Mouse (Mus musculus): ENCODE measurements around the gene Pigx. TPM values are rescaled to one million over a fixed set of nuclear protein-coding genes. Genes with fewer than 3 reads are reported as not detected.
A peak's percentile ranks its signal among the peaks of the same experiment; 100 is the strongest.

Pigx gene
- 60.1 and 64.3 TPM in 2 replicates for polyA plus RNA-seq (2015; fragmentation: Nextera tagmentation; extraction: Ambion mirVana)

- peak; percentile 95 for ATAC-seq (replicated peaks; ENCODE audit: insufficient number of reproducible peaks, insufficient read depth, low FRiP score, low read depth)
- no peaks in the 10 kb centered on the region for H3K27me3 ChIP-seq
- H3K4me1 ChIP-seq (replicated peaks) = peaks cover 15% of the 10 kb centered on the region
- under 1% methylated on average over 34 of the region's 34 CpGs for WGBS
- no peaks in the 10 kb centered on the region for H3K9me3 ChIP-seq (replicated peaks)
- H3K4me2 ChIP-seq = peak within 1 kb of the TSS; percentile 76
- H3K27ac ChIP-seq = peak within 1 kb of the TSS; percentile 85
- H3K36me3 ChIP-seq = peaks cover 12% of the 10 kb centered on the region
- H3K4me3 ChIP-seq = peak within 1 kb of the TSS; percentile 74
- peak within 1 kb of the TSS; percentile 78 for H3K9ac ChIP-seq
These were observed at the start of gene Pigx, which contains the start of gene Cep19 for GRCm38 (mm10) chr16:32099638-32100150. Gene Pigx (minus strand): TSS chr16:32099740. Gene Cep19 (plus strand): TSS chr16:32099800.

GRCm38 (mm10) chr16:32147589-32148207 lies 48.2 kb upstream of the Pigx start:
- Histone ChIP-seq H3K27me3 (no peaks in the 10 kb centered on the region), H3K36me3 (0 out of 2 replicates have a peak, but pooled peaks cover 4% of the 10 kb centered on the region), H3K4me3 (0 out of 2 replicates have a peak overlapping the region, but pooled peaks have one; percentile 5), H3K4me1 (replicated peaks) (no peaks in the 10 kb centered on the region), H3K9ac (no peak overlapping the region), H3K27ac (no peak overlapping the region), H3K4me2 (peak overlapping the region; percentile 36; the same call in 1 of the 2 replicates), H3K9me3 (replicated peaks) (0 out of 2 replicates have a peak, but pooled peaks cover 4% of the 10 kb centered on the region)
- no peak for ATAC-seq (replicated peaks; ENCODE audit: insufficient number of reproducible peaks, insufficient read depth, low FRiP score, low read depth)
- WGBS = 54% methylated on average over 12 of the region's 13 CpGs

DNA sequence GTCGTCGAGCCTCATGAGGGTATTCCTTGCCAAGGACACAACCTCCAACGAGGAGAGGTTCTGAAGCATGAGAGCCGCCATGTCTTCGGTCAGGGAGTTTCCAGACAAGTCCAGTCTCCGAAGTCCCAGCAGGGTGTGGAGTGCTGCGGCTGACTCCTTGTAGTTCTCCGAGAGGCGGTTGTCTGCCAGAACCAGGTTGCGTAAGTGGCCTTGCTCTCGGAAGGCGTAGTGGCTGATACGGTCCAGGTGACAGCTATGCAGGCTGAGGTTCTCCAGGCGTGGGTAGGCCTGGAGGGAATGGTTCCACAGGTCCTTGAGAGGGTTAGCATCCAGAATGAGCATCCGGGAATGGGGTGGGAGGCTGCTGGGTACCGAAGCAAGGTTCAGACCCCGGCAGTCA lies 45.1 kb upstream of the Pigx start:
- no peak overlapping the region for H3K9ac ChIP-seq
- no peaks in the 10 kb centered on the region for H3K4me1 ChIP-seq (replicated peaks)
- 0 out of 2 replicates have a peak, but pooled peaks cover 4% of the 10 kb centered on the region for H3K9me3 ChIP-seq (replicated peaks)
- H3K4me3 ChIP-seq = no peak overlapping the region
- H3K4me2 ChIP-seq = no peak overlapping the region
- 0 out of 2 replicates have a peak, but pooled peaks cover 4% of the 10 kb centered on the region for H3K36me3 ChIP-seq
- ATAC-seq (replicated peaks; ENCODE audit: insufficient number of reproducible peaks, insufficient read depth, low FRiP score, low read depth) = no peak
- H3K27me3 ChIP-seq = peaks cover 4% of the 10 kb centered on the region; the same call in 1 of the 2 replicates
- 90% methylated on average over 17 of the region's 17 CpGs for WGBS
- no peak overlapping the region for H3K27ac ChIP-seq

GRCm38 (mm10) chr16:32143766-32144165 lies 44.2 kb upstream of the Pigx start:
- H3K4me3 ChIP-seq = no peak overlapping the region
- 93% methylated on average over 15 of the region's 15 CpGs for WGBS
- 0 out of 2 replicates have a peak, but pooled peaks cover 4% of the 10 kb centered on the region for H3K9me3 ChIP-seq (replicated peaks)
- H3K27me3 ChIP-seq = peaks cover 4% of the 10 kb centered on the region; the same call in 1 of the 2 replicates
- no peak overlapping the region for H3K9ac ChIP-seq
- no peaks in the 10 kb centered on the region for H3K4me1 ChIP-seq (replicated peaks)
- 0 out of 2 replicates have a peak, but pooled peaks cover 4% of the 10 kb centered on the region for H3K36me3 ChIP-seq
- no peak overlapping the region for H3K27ac ChIP-seq
- H3K4me2 ChIP-seq = no peak overlapping the region
- no peak for ATAC-seq (replicated peaks; ENCODE audit: insufficient number of reproducible peaks, insufficient read depth, low FRiP score, low read depth)

DNA sequence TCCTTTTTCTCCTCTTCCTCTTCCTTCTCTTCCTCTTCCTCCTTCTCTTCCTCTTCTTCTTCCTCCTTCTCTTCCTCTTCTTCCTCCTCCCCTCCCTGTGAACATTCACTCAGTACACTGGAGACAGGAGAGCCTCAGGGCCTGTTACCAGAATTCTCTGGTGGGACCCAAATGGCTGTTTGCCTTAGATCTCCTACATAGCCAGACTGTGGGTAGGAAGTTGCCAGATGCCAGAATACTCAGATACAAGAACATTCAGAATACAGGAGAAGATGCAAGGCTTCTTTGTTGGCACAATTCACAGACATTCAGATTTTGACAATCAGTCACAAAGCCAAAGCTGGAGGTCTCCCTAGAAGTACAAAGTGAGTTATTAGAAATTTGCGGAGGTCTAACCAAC lies 39.4 kb upstream of the Pigx start:
- Histone ChIP-seq H3K9me3 (replicated peaks) (0 out of 2 replicates have a peak, but pooled peaks cover 4% of the 10 kb centered on the region), H3K36me3 (0 out of 2 replicates have a peak, but pooled peaks cover 4% of the 10 kb centered on the region), H3K27me3 (peaks cover 4% of the 10 kb centered on the region; the same call in 1 of the 2 replicates), H3K4me3 (no peak overlapping the region), H3K27ac (no peak overlapping the region), H3K4me2 (no peak overlapping the region), H3K9ac (no peak overlapping the region), H3K4me1 (replicated peaks) (no peaks in the 10 kb centered on the region)
- ATAC-seq (replicated peaks; ENCODE audit: insufficient number of reproducible peaks, insufficient read depth, low FRiP score, low read depth) = no peak
- 92% methylated on average over 1 of the region's 1 CpGs for WGBS

- no peaks in the 10 kb centered on the region for H3K9me3 ChIP-seq (replicated peaks)
- no peak for ATAC-seq (replicated peaks; ENCODE audit: insufficient number of reproducible peaks, insufficient read depth, low FRiP score, low read depth)
- no peaks in the 10 kb centered on the region for H3K4me1 ChIP-seq (replicated peaks)
- no peak overlapping the region for H3K27ac ChIP-seq
- WGBS = 80% methylated on average over 7 of the region's 7 CpGs
- H3K9ac ChIP-seq = no peak overlapping the region
- H3K27me3 ChIP-seq = peaks cover 4% of the 10 kb centered on the region; the same call in 1 of the 2 replicates
- H3K4me3 ChIP-seq = no peak overlapping the region
- H3K36me3 ChIP-seq = no peaks in the 10 kb centered on the region
- no peak overlapping the region for H3K4me2 ChIP-seq
These were observed 36.4 kb upstream of the Pigx start for GRCm38 (mm10) chr16:32135842-32136357.

DNA sequence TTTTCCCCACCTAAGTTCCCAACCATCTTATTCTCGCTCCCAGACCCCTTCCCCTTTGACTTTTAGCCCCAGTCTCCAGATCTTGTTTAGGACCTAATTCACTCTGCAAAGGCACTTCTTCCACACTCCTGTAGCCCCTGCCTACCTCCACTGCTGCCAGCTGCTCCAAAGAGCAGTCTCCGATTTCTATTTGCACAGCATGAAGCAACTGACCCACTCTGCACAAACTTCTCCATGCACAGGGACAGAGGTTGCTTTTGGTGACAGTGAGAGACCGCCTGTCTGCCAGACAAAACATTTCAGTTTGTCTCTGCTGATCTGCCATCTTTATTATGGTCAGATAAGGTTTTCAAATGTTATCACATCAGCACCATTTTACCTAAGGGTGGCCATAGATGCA lies 33.6 kb upstream of the Pigx start:
- no peak overlapping the region for H3K27ac ChIP-seq

DNA sequence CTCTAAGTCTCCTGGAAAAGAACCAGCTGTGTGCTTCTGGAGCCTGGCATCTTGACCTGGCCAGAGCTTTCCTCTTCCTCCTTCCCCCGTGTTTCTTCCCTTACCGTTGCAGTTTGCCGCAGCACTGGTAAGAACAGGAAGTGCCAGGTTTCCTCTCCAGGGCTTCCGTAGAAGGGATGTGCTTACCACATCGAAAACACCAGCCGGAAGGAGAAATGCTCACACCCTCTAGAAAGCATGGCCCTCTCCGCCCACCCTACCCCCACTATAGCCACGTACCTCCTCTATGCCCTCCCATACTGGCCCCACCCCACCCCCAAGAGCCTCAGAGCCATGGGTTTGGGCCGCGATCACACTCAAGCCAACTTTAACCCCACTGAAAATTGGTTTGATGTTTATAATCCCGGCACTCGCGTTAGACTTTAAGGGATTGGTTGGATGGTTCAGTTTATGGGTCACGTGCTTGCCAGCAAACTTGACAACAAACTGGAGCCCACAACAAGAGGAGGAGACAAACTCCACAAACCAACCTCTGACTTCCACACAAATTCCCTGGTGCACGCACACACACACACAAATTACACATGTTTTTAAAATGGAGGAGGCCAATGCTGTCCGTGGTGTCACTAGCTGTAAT lies 30.8 kb upstream of the Pigx start:
- H3K27me3 ChIP-seq = no peaks in the 10 kb centered on the region
- no peaks in the 10 kb centered on the region for H3K4me1 ChIP-seq (replicated peaks)
- peak overlapping the region; percentile 38; the same call in 1 of the 2 replicates for H3K9ac ChIP-seq
- ATAC-seq (replicated peaks; ENCODE audit: insufficient number of reproducible peaks, insufficient read depth, low FRiP score, low read depth) = 0 out of 2 replicates have a peak, but pooled peaks have one; percentile 43
- WGBS = 56% methylated on average over 16 of the region's 16 CpGs
- peak overlapping the region; percentile 52 for H3K27ac ChIP-seq
- no peaks in the 10 kb centered on the region for H3K36me3 ChIP-seq
- H3K9me3 ChIP-seq (replicated peaks) = no peaks in the 10 kb centered on the region
- H3K4me3 ChIP-seq = peak overlapping the region; percentile 38
- H3K4me2 ChIP-seq = peak overlapping the region; percentile 57

More for the DNA sequence above, 33.6 kb upstream of the Pigx start:
- Histone ChIP-seq H3K4me2 (no peak overlapping the region), H3K9me3 (replicated peaks) (no peaks in the 10 kb centered on the region), H3K36me3 (no peaks in the 10 kb centered on the region), H3K9ac (no peak overlapping the region), H3K4me1 (replicated peaks) (no peaks in the 10 kb centered on the region), H3K27me3 (no peaks in the 10 kb centered on the region), H3K4me3 (no peak overlapping the region)
- no peak for ATAC-seq (replicated peaks; ENCODE audit: insufficient number of reproducible peaks, insufficient read depth, low FRiP score, low read depth)
- 81% methylated on average over 3 of the region's 3 CpGs for WGBS

DNA sequence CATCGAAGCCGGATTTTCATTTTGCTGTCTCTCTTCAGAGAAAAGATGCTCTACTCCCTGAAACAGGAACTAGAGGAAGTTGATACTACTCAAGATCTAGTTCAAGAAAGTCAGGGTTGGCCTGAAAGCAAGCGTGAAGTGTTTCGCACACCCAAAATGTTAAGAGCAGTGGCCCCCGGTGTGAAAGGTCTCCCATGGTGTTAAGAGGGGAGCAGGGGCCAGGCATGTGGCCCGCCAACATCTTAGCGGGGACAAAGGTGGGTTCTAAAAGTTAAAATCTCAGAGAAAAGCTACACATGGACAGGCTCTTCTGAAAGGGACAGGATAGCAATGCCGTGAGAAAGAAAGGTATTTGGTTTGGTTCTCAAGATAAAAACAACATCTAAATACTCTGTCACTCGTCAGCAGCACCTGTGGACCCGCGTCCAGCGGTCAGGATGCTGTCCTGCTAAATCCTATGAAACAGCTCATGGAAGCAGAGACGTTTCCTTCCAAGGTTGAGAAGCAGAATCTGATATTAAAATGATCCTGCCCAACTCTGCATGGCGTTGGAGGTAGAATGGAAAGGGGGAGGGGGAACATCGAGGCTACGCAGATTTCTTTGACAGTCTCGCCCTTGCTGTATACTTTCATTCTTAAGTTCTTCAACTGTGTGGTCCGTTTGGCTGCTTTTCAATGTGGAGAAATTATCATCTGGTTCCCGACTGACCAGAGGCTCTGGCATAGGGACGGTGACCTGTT lies 30.1 kb upstream of the Pigx start:
- 56% methylated on average over 20 of the region's 20 CpGs for WGBS
- Histone ChIP-seq H3K36me3 (no peaks in the 10 kb centered on the region), H3K4me2 (peak overlapping the region; percentile 57), H3K27me3 (no peaks in the 10 kb centered on the region), H3K9me3 (replicated peaks) (no peaks in the 10 kb centered on the region), H3K27ac (peak overlapping the region; percentile 52), H3K4me3 (peak overlapping the region; percentile 38), H3K9ac (peak overlapping the region; percentile 38; the same call in 1 of the 2 replicates), H3K4me1 (replicated peaks) (no peaks in the 10 kb centered on the region)
- ATAC-seq (replicated peaks; ENCODE audit: insufficient number of reproducible peaks, insufficient read depth, low FRiP score, low read depth) = no peak

- ATAC-seq (replicated peaks; ENCODE audit: insufficient number of reproducible peaks, insufficient read depth, low FRiP score, low read depth) = 0 out of 2 replicates have a peak, but pooled peaks have one; percentile 37
- Histone ChIP-seq H3K4me2 (no peak overlapping the region), H3K4me3 (no peak overlapping the region), H3K27me3 (no peaks in the 10 kb centered on the region), H3K27ac (peak overlapping the region; percentile 55), H3K9me3 (replicated peaks) (no peaks in the 10 kb centered on the region), H3K9ac (no peak overlapping the region), H3K36me3 (no peaks in the 10 kb centered on the region), H3K4me1 (replicated peaks) (no peaks in the 10 kb centered on the region)
- 65% methylated on average over 4 of the region's 4 CpGs for WGBS
These were observed 27.5 kb upstream of the Pigx start for GRCm38 (mm10) chr16:32127046-32127445.

Data from heart, embryonic 15.5 days (tissue).